Mouse (Mus musculus) activated CD4-positive, CD25-positive, alpha-beta regulatory T cell, adult 4 months (primary cell): ENCODE data around the gene Bdnf. TPM values are rescaled to one million over a fixed set of nuclear protein-coding genes. Genes with fewer than 3 reads are reported as not detected.

Source experiments
- polyA plus RNA-seq, 2 experiments: library from polyadenylated mRNA; unstranded; fragments of 100-300 nt; shearing (Covaris generic); gene quantifications; one replicate each; pipeline ENCODE4 v1.2.1; 2017

Bdnf gene
- polyA plus RNA-seq, 2 experiments from 2014 or later = 0.12 TPM; not detected in 1

Other genes starting within 250 kb of the Bdnf start
- gene Lin7c, start 216.2 kb downstream of the Bdnf start, polyA plus RNA-seq = 10 to 100 TPM; 53.8 to 62.3 TPM
- under 1 TPM in 1 of 2 experiments, not detected in 1; 0.42 TPM for gene Lgr4, start 242.9 kb downstream of the Bdnf start, polyA plus RNA-seq